Mouse (Mus musculus): ENCODE measurements around the gene Lmf1. TPM values are rescaled to one million over a fixed set of nuclear protein-coding genes. Genes with fewer than 3 reads are reported as not detected.

The Lmf1 gene
- polyA plus RNA-seq, 1 experiment from 2014 or later, result 26.9 TPM

- 0 out of 2 replicates have a peak, but pooled peaks cover 3% of the 10 kb centered on the region for H3K4me1 ChIP-seq (replicated peaks; ENCODE audit: control insufficient read depth, insufficient read depth, low read length)
- no peaks in the 10 kb centered on the region for H3K36me3 ChIP-seq (ENCODE audit: control insufficient read depth, insufficient read depth, low read length)
- ATAC-seq (ENCODE audit: low FRiP score) (no peak), DNase-seq (ENCODE audit: low spot score) (no peak)
- H3K4me2 ChIP-seq (replicated peaks; ENCODE audit: low read depth, low read length), result no peak overlapping the region
- no peak overlapping the region for H3K9ac ChIP-seq (ENCODE audit: low read depth, low read length)
- no peaks in the 10 kb centered on the region for H3K27me3 ChIP-seq (ENCODE audit: control insufficient read depth, insufficient read depth, low read length)
- H3K9me3 ChIP-seq (ENCODE audit: control insufficient read depth, low read length), result no peaks in the 10 kb centered on the region
- H3K27ac ChIP-seq (ENCODE audit: low read depth, low read length), result no peak overlapping the region
- no peak overlapping the region for H3K4me3 ChIP-seq (ENCODE audit: low read depth, low read length)
- WGBS, result 60% methylated on average over 9 of the region's 9 CpGs
These were observed 122.1 kb downstream of the Lmf1 start for GRCm38 (mm10) chr17:25700863-25701496.

GRCm38 (mm10) chr17:25709994-25710393 lies 131.1 kb downstream of the Lmf1 start:
- Histone ChIP-seq H3K9ac (ENCODE audit: low read depth, low read length) (no peak overlapping the region), H3K36me3 (ENCODE audit: control insufficient read depth, insufficient read depth, low read length) (no peaks in the 10 kb centered on the region), H3K27ac (ENCODE audit: low read depth, low read length) (no peak overlapping the region), H3K27me3 (ENCODE audit: control insufficient read depth, insufficient read depth, low read length) (0 out of 2 replicates have a peak, but pooled peaks cover 2% of the 10 kb centered on the region), H3K4me3 (ENCODE audit: low read depth, low read length) (no peak overlapping the region), H3K9me3 (ENCODE audit: control insufficient read depth, low read length) (no peaks in the 10 kb centered on the region), H3K4me2 (replicated peaks; ENCODE audit: low read depth, low read length) (no peak overlapping the region), H3K4me1 (replicated peaks; ENCODE audit: control insufficient read depth, insufficient read depth, low read length) (no peaks in the 10 kb centered on the region)
- 90% methylated on average over 2 of the region's 2 CpGs for WGBS
- ATAC-seq (ENCODE audit: low FRiP score) (no peak), DNase-seq (ENCODE audit: low spot score) (no peak)

- ATAC-seq (ENCODE audit: low FRiP score), result no peak
- peaks cover 2% of the 10 kb centered on the region; the same call in 1 of the 2 replicates for H3K27me3 ChIP-seq (ENCODE audit: control insufficient read depth, insufficient read depth, low read length)
- WGBS, result 87% methylated on average over 4 of the region's 4 CpGs
- H3K4me3 ChIP-seq (ENCODE audit: low read depth, low read length), result no peak overlapping the region
- H3K36me3 ChIP-seq (ENCODE audit: control insufficient read depth, insufficient read depth, low read length), result no peaks in the 10 kb centered on the region
- H3K9me3 ChIP-seq (ENCODE audit: control insufficient read depth, low read length), result no peaks in the 10 kb centered on the region
- H3K4me1 ChIP-seq (replicated peaks; ENCODE audit: control insufficient read depth, insufficient read depth, low read length), result peaks cover 1% of the 10 kb centered on the region; the same call in 1 of the 2 replicates
- no peak for DNase-seq (ENCODE audit: low spot score)
- H3K9ac ChIP-seq (ENCODE audit: low read depth, low read length), result no peak overlapping the region
- no peak overlapping the region for H3K4me2 ChIP-seq (replicated peaks; ENCODE audit: low read depth, low read length)
- H3K27ac ChIP-seq (ENCODE audit: low read depth, low read length), result no peak overlapping the region
These were observed 132.3 kb downstream of the Lmf1 start for GRCm38 (mm10) chr17:25711136-25711535.

Other genes starting within 250 kb of the Lmf1 start
- gene Tpsab1, start 233.5 kb upstream of the Lmf1 start, polyA plus RNA-seq (2014; fragmentation: Nextera tagmentation; extraction: Ambion mirVana), result not detected in 2 replicates
- gene Tpsb2, start 212.8 kb upstream of the Lmf1 start, polyA plus RNA-seq (2014; fragmentation: Nextera tagmentation; extraction: Ambion mirVana), result not detected in 2 replicates
- 0.69 TPM in 1 of 2 replicates, not detected in the other for gene Tpsg1, start 209.8 kb upstream of the Lmf1 start, polyA plus RNA-seq (2014; fragmentation: Nextera tagmentation; extraction: Ambion mirVana)
- 5.9 and 6.5 TPM in 2 replicates for gene Cacna1h, start 145.3 kb upstream of the Lmf1 start, polyA plus RNA-seq (2014; fragmentation: Nextera tagmentation; extraction: Ambion mirVana)
- 1.3 and 1.8 TPM in 2 replicates for gene Tekt4, start 124.5 kb upstream of the Lmf1 start, polyA plus RNA-seq (2014; fragmentation: Nextera tagmentation; extraction: Ambion mirVana)
- gene Sstr5, start 81.8 kb upstream of the Lmf1 start, polyA plus RNA-seq (2014; fragmentation: Nextera tagmentation; extraction: Ambion mirVana), result 0.07 and 0.12 TPM in 2 replicates
- gene Sox8, start 8.4 kb upstream of the Lmf1 start, polyA plus RNA-seq (2014; fragmentation: Nextera tagmentation; extraction: Ambion mirVana), result 7.1 TPM in 2 replicates
- 1.8 and 2.5 TPM in 2 replicates for gene Gng13, start 138.1 kb downstream of the Lmf1 start, polyA plus RNA-seq (2014; fragmentation: Nextera tagmentation; extraction: Ambion mirVana)
- 11.9 and 14.4 TPM in 2 replicates for gene Chtf18, start 148.3 kb downstream of the Lmf1 start, polyA plus RNA-seq (2014; fragmentation: Nextera tagmentation; extraction: Ambion mirVana)
- 17.2 and 18.0 TPM in 2 replicates for gene Rpusd1, start 148.6 kb downstream of the Lmf1 start, polyA plus RNA-seq (2014; fragmentation: Nextera tagmentation; extraction: Ambion mirVana)
- not detected in 2 replicates for gene Mslnl, start 157.0 kb downstream of the Lmf1 start, polyA plus RNA-seq (2014; fragmentation: Nextera tagmentation; extraction: Ambion mirVana)
- gene Msln, start 175.3 kb downstream of the Lmf1 start, polyA plus RNA-seq (2014; fragmentation: Nextera tagmentation; extraction: Ambion mirVana), result 0.25 TPM in 1 of 2 replicates, not detected in the other
- 19.9 and 23.2 TPM in 2 replicates for gene Narfl, start 194.7 kb downstream of the Lmf1 start, polyA plus RNA-seq (2014; fragmentation: Nextera tagmentation; extraction: Ambion mirVana)
- 63.6 and 70.3 TPM in 2 replicates for gene Haghl, start 206.6 kb downstream of the Lmf1 start, polyA plus RNA-seq (2014; fragmentation: Nextera tagmentation; extraction: Ambion mirVana)
- 0.42 TPM in 1 of 2 replicates, not detected in the other for gene Ccdc78, start 207.5 kb downstream of the Lmf1 start, polyA plus RNA-seq (2014; fragmentation: Nextera tagmentation; extraction: Ambion mirVana)
- 64.8 and 70.9 TPM in 2 replicates for gene Fam173a, start 213.8 kb downstream of the Lmf1 start, polyA plus RNA-seq (2014; fragmentation: Nextera tagmentation; extraction: Ambion mirVana)
- 0.56 TPM in 1 of 2 replicates, not detected in the other for gene AC134908.4, start 216.6 kb downstream of the Lmf1 start, polyA plus RNA-seq (2014; fragmentation: Nextera tagmentation; extraction: Ambion mirVana)
- 16.9 and 24.1 TPM in 2 replicates for gene Metrn, start 218.1 kb downstream of the Lmf1 start, polyA plus RNA-seq (2014; fragmentation: Nextera tagmentation; extraction: Ambion mirVana)
- 12.2 and 15.0 TPM in 2 replicates for gene Fbxl16, start 230.0 kb downstream of the Lmf1 start, polyA plus RNA-seq (2014; fragmentation: Nextera tagmentation; extraction: Ambion mirVana)
- 22.0 and 23.5 TPM in 2 replicates for gene Wdr24, start 244.5 kb downstream of the Lmf1 start, polyA plus RNA-seq (2014; fragmentation: Nextera tagmentation; extraction: Ambion mirVana)
- 46.3 and 54.0 TPM in 2 replicates for gene Jmjd8, start 249.8 kb downstream of the Lmf1 start, polyA plus RNA-seq (2014; fragmentation: Nextera tagmentation; extraction: Ambion mirVana)

Measured in hindbrain, embryonic 11.5 days (tissue).